Mouse (Mus musculus) heart, embryonic 16.5 days (tissue): ENCODE measurements around the gene Rasal1. TPM values are rescaled to one million over a fixed set of nuclear protein-coding genes. Genes with fewer than 3 reads are reported as not detected.

Source experiments
- ATAC-seq: fragments of 200-750 bp; cut with Nextera tagmentation; replicated peaks from 2 replicates; pipeline ENCODE4 v1.8.0; 2017; ENCODE audit warnings: moderate number of reproducible peaks; ENCODE audit not compliant: insufficient read depth, low FRiP score; ENCODE audit errors: extremely low read depth
- H3K27ac ChIP-seq: fragments of 300-500 bp; sonication (generic); 2 replicates; pipeline ENCODE4 v1.5.1; 2014; ENCODE audit warnings: mild to moderate bottlenecking, low read length, control low read depth, moderate library complexity
- H3K27me3 ChIP-seq: fragments of 300-500 bp; sonication (generic); 2 replicates; pipeline ENCODE4 v1.6.1; 2014; ENCODE audit warnings: low read length, mixed read lengths; ENCODE audit not compliant: control insufficient read depth, insufficient read depth
- H3K36me3 ChIP-seq: fragments of 300-500 bp; sonication (generic); 2 replicates; pipeline ENCODE4 v1.6.1; 2014; ENCODE audit not compliant: control insufficient read depth, insufficient read depth
- H3K4me1 ChIP-seq: fragments of 300-500 bp; sonication (generic); 2 replicates; pipeline ENCODE4 v1.6.1; 2014; ENCODE audit warnings: low read length, mixed read lengths; ENCODE audit not compliant: control insufficient read depth, insufficient read depth
- H3K4me2 ChIP-seq: fragments of 300-500 bp; sonication (generic); 2 replicates; pipeline ENCODE4 v1.6.1; 2014; ENCODE audit warnings: low read depth, mild to moderate bottlenecking, control low read depth, low read length
- H3K4me3 ChIP-seq: fragments of 300-500 bp; sonication (generic); 2 replicates; pipeline ENCODE4 v1.5.1; 2014; ENCODE audit warnings: mild to moderate bottlenecking, control low read depth, low read length
- H3K9ac ChIP-seq: fragments of 300-500 bp; sonication (generic); 2 replicates; pipeline ENCODE4 v1.6.1; 2014; ENCODE audit warnings: low read length, control low read depth
- H3K9me3 ChIP-seq: fragments of 300-500 bp; sonication (generic); replicated peaks from 2 replicates; pipeline ENCODE4 v1.6.1; 2016; ENCODE audit warnings: low read length; ENCODE audit not compliant: control insufficient read depth
- WGBS: fragments of 180-500 bp; shearing (Covaris S2); extraction: QIAGEN DNeasy Blood & Tissue Kit; methylation state at CpG from one replicate; pipeline ENCODE4 v1.1.7; 2014; 5-methylcytosine and 5-hydroxymethylcytosine counted together
- polyA plus RNA-seq: library from polyadenylated mRNA; unstranded; fragments of >200 nt; fragmentation: Nextera tagmentation; extraction: Ambion mirVana; gene quantifications from 2 replicates; pipeline ENCODE4 v1.2.1, GENCODE M21; 2015

The Rasal1 gene
- polyA plus RNA-seq, 1 experiment from 2014 or later = 0.74 TPM

- Histone ChIP-seq H3K27ac (no peak overlapping the region), H3K9me3 (peaks cover 5% of the 10 kb centered on the region), H3K4me3 (no peak overlapping the region), H3K4me1 (peaks cover 6% of the 10 kb centered on the region), H3K4me2 (no peak overlapping the region), H3K9ac (no peak overlapping the region), H3K36me3 (peaks cover 52% of the 10 kb centered on the region), H3K27me3 (no peaks in the 10 kb centered on the region)
- WGBS = 14% methylated on average over 5 of the region's 5 CpGs
- no peak for ATAC-seq
Observed at GRCm38 (mm10) chr5:120619201-120619600, 29.4 kb upstream of the Rasal1 start.

GRCm38 (mm10) chr5:120620375-120621077, 28.1 kb upstream of the Rasal1 start:
- Histone ChIP-seq H3K4me2 (no peak overlapping the region), H3K27ac (no peak overlapping the region), H3K9me3 (peaks cover 5% of the 10 kb centered on the region), H3K36me3 (peaks cover 55% of the 10 kb centered on the region), H3K27me3 (no peaks in the 10 kb centered on the region), H3K4me1 (peaks cover 6% of the 10 kb centered on the region), H3K4me3 (no peak overlapping the region), H3K9ac (no peak overlapping the region)
- WGBS = 68% methylated on average over 18 of the region's 18 CpGs
- peak; percentile 21; the same call in 1 of the 2 replicates for ATAC-seq

GRCm38 (mm10) chr5:120621078-120621765, 27.4 kb upstream of the Rasal1 start:
- Histone ChIP-seq H3K4me1 (peaks cover 6% of the 10 kb centered on the region), H3K27me3 (no peaks in the 10 kb centered on the region), H3K9ac (no peak overlapping the region), H3K27ac (no peak overlapping the region), H3K4me2 (no peak overlapping the region), H3K4me3 (no peak overlapping the region), H3K9me3 (no peaks in the 10 kb centered on the region), H3K36me3 (peaks cover 56% of the 10 kb centered on the region)
- peak; percentile 49 for ATAC-seq
- 80% methylated on average over 23 of the region's 23 CpGs for WGBS

GRCm38 (mm10) chr5:120621846-120622197, 26.8 kb upstream of the Rasal1 start:
- peaks cover 6% of the 10 kb centered on the region for H3K4me1 ChIP-seq
- H3K36me3 ChIP-seq = peaks cover 56% of the 10 kb centered on the region
- H3K4me3 ChIP-seq = no peak overlapping the region
- WGBS = 84% methylated on average over 10 of the region's 10 CpGs
- H3K4me2 ChIP-seq = no peak overlapping the region
- H3K9ac ChIP-seq = no peak overlapping the region
- no peak overlapping the region for H3K27ac ChIP-seq
- no peaks in the 10 kb centered on the region for H3K9me3 ChIP-seq
- no peaks in the 10 kb centered on the region for H3K27me3 ChIP-seq
- ATAC-seq = no peak

GRCm38 (mm10) chr5:120622198-120622851, 26.3 kb upstream of the Rasal1 start:
- Histone ChIP-seq H3K4me2 (no peak overlapping the region), H3K4me1 (peaks cover 6% of the 10 kb centered on the region), H3K9me3 (no peaks in the 10 kb centered on the region), H3K27ac (no peak overlapping the region), H3K36me3 (peaks cover 57% of the 10 kb centered on the region), H3K4me3 (no peak overlapping the region), H3K27me3 (no peaks in the 10 kb centered on the region), H3K9ac (no peak overlapping the region)
- WGBS = 65% methylated on average over 5 of the region's 5 CpGs
- no peak for ATAC-seq

- 91% methylated on average over 10 of the region's 10 CpGs for WGBS
- H3K36me3 ChIP-seq = peaks cover 41% of the 10 kb centered on the region
- H3K4me3 ChIP-seq = no peak overlapping the region
Observed at GRCm38 (mm10) chr5:120624427-120624826, 24.2 kb upstream of the Rasal1 start.

GRCm38 (mm10) chr5:120626399-120626798, 22.2 kb upstream of the Rasal1 start:
- ATAC-seq = no peak
- WGBS = 48% methylated on average over 19 of the region's 19 CpGs
- Histone ChIP-seq H3K9me3 (no peaks in the 10 kb centered on the region), H3K4me1 (peaks cover 12% of the 10 kb centered on the region), H3K4me2 (no peak overlapping the region), H3K4me3 (no peak overlapping the region), H3K9ac (no peak overlapping the region), H3K27me3 (peaks cover 5% of the 10 kb centered on the region; the same call in 1 of the 2 replicates), H3K36me3 (peaks cover 27% of the 10 kb centered on the region), H3K27ac (no peak overlapping the region)

More at GRCm38 (mm10) chr5:120624427-120624826, 24.2 kb upstream of the Rasal1 start:
- Histone ChIP-seq H3K4me1 (peaks cover 12% of the 10 kb centered on the region), H3K4me2 (no peak overlapping the region), H3K27me3 (0 out of 2 replicates have a peak, but pooled peaks cover 2% of the 10 kb centered on the region), H3K9ac (no peak overlapping the region), H3K27ac (no peak overlapping the region), H3K9me3 (no peaks in the 10 kb centered on the region)
- ATAC-seq = no peak

- ATAC-seq = no peak
- H3K4me2 ChIP-seq = no peak overlapping the region
- H3K27ac ChIP-seq = no peak overlapping the region
- H3K9ac ChIP-seq = no peak overlapping the region
- no peak overlapping the region for H3K4me3 ChIP-seq
- WGBS = 89% methylated on average over 15 of the region's 15 CpGs
- H3K4me1 ChIP-seq = peaks cover 6% of the 10 kb centered on the region
- H3K9me3 ChIP-seq = peaks cover 5% of the 10 kb centered on the region
- H3K27me3 ChIP-seq = peaks cover 5% of the 10 kb centered on the region; the same call in 1 of the 2 replicates
- peaks cover 23% of the 10 kb centered on the region for H3K36me3 ChIP-seq
Observed at GRCm38 (mm10) chr5:120627515-120628300, 20.9 kb upstream of the Rasal1 start.
